In the genomic region with DNA sequence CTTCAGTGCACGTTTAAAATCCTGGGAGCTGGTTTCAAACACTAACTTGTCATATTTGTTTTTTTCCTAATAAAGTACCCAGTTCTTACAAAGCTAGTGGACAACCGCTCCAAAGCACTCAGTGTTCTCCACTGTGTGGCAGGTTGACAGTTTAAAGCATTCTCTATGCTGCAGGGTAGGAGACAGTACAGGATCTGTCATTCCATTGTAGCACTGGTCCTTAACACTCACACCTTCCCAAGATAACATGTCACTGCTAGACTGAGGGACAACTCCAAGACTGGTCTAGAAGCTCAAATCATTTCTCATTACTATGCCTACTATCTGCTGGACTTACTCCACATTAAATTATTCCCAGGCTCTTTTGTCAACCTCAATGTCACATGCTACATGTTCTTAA, we compare ENCODE assay signal across 25 mouse cellular contexts.
A peak's percentile ranks its signal among the peaks of the same experiment; 100 is the strongest.
DNase-seq lines count a peak whose midpoint lies in the region; ATAC-seq and TF ChIP-seq lines count a peak whose summit lies in the region.
"Had no signal": no experiment of that assay in that cellular context is flagged by ENCODE, and none has a peak within 500 bp of the region (broad histone marks: within the 10 kb centered on the region; RNA-seq: fewer than 3 reads in every experiment).

No protein-coding gene starts in this region.

- H3K4me1 ChIP-seq in heart, embryonic 12.5 days (replicated peaks) = peaks cover 32% of the 10 kb centered on the region
- H3K4me1 ChIP-seq in heart, adult 2 months (ENCODE audit: control insufficient read depth, insufficient read depth, low read length) = peaks cover 6% of the 10 kb centered on the region
- peaks cover 33% of the 10 kb centered on the region for H3K4me1 ChIP-seq in heart, embryonic 15.5 days (replicated peaks)
- H3K4me1 ChIP-seq: embryonic facial prominence, embryonic 10.5 days; embryonic facial prominence, embryonic 13.5 days; forebrain, embryonic 12.5 days; forebrain, embryonic 15.5 days; hindbrain, embryonic 12.5 days; hindbrain, embryonic 15.5 days had no signal

- no peak for TF ChIP-seq CTCF in heart, adult 2 months (IDR thresholded peaks at IDR 0.05)

- no peak overlapping the region for H3K9ac ChIP-seq in heart, embryonic 12.5 days
- no peak overlapping the region for H3K9ac ChIP-seq in heart, adult 2 months (ENCODE audit: low read depth, low read length)
- no peak overlapping the region for H3K9ac ChIP-seq in heart, embryonic 15.5 days
- H3K9ac ChIP-seq: embryonic facial prominence, embryonic 13.5 days; forebrain, embryonic 12.5 days; forebrain, embryonic 15.5 days; hindbrain, embryonic 12.5 days; hindbrain, embryonic 15.5 days had no signal

- no peaks in the 10 kb centered on the region for H3K36me3 ChIP-seq in heart, embryonic 12.5 days
- peaks cover 2% of the 10 kb centered on the region; the same call in 1 of the 2 replicates for H3K36me3 ChIP-seq in heart, adult 2 months (ENCODE audit: control insufficient read depth, insufficient read depth, low read length)
- no peaks in the 10 kb centered on the region for H3K36me3 ChIP-seq in heart, embryonic 15.5 days
- H3K36me3 ChIP-seq: embryonic facial prominence, embryonic 10.5 days; embryonic facial prominence, embryonic 13.5 days; forebrain, embryonic 12.5 days; forebrain, embryonic 15.5 days; hindbrain, embryonic 12.5 days; hindbrain, embryonic 15.5 days had no signal

- no peaks in the 10 kb centered on the region for H3K79me2 ChIP-seq in heart, adult 2 months (replicated peaks; ENCODE audit: control insufficient read depth, insufficient read depth, low read length)

- 44% methylated on average over 2 of the region's 2 CpGs for WGBS in heart, embryonic 12.5 days
- WGBS in heart, adult 2 months = 39% methylated on average over 2 of the region's 2 CpGs
- 48% methylated on average over 2 of the region's 2 CpGs for WGBS in heart, embryonic 15.5 days

- intact Hi-C loops in heart, postnatal 36 days (cut with DNase I) = no loop called here
- intact Hi-C loops in heart, adult 2 months (cut with DNase I) = no loop called here

- no peaks in the 10 kb centered on the region for H3K9me3 ChIP-seq in heart, embryonic 12.5 days (replicated peaks)
- H3K9me3 ChIP-seq in heart, embryonic 15.5 days (replicated peaks) = no peaks in the 10 kb centered on the region
- H3K9me3 ChIP-seq: embryonic facial prominence, embryonic 10.5 days; embryonic facial prominence, embryonic 13.5 days; forebrain, embryonic 12.5 days; forebrain, embryonic 15.5 days; hindbrain, embryonic 12.5 days; hindbrain, embryonic 15.5 days had no signal

- H3K4me3 ChIP-seq in heart, embryonic 12.5 days = no peak overlapping the region
- no peak overlapping the region for H3K4me3 ChIP-seq in heart, adult 2 months
- H3K4me3 ChIP-seq in heart, embryonic 15.5 days = no peak overlapping the region
- H3K4me3 ChIP-seq: embryonic facial prominence, embryonic 10.5 days; embryonic facial prominence, embryonic 13.5 days; erythroblast, embryonic 14.5 days; forebrain, embryonic 12.5 days; forebrain, embryonic 15.5 days; hindbrain, embryonic 12.5 days; hindbrain, embryonic 15.5 days had no signal

- H3K4me2 ChIP-seq in heart, embryonic 12.5 days = no peak overlapping the region
- no peak overlapping the region for H3K4me2 ChIP-seq in heart, embryonic 15.5 days
- H3K4me2 ChIP-seq: embryonic facial prominence, embryonic 13.5 days; forebrain, embryonic 12.5 days; forebrain, embryonic 15.5 days; hindbrain, embryonic 12.5 days; hindbrain, embryonic 15.5 days had no signal

- ATAC-seq in heart, embryonic 12.5 days (ENCODE audit: insufficient number of reproducible peaks, low FRiP score) = peak; percentile 73
- peak; percentile 83 for ATAC-seq in heart, embryonic 15.5 days (replicated peaks; ENCODE audit: insufficient number of reproducible peaks, insufficient read depth, low FRiP score, low read depth)
- ATAC-seq: activated CD4-positive, CD25-positive, alpha-beta regulatory T cell, adult 4 months; forebrain, embryonic 15.5 days; intestine, postnatal 0 days had no signal

- TF ChIP-seq EP300 in heart, adult 2 months (IDR thresholded peaks at IDR 0.05; ENCODE audit: insufficient read depth, low read depth, low read length) = no peak

- peak; percentile 71 for DNase-seq in heart, adult 11 months
- no peak for DNase-seq in heart, postnatal 36 days
- DNase-seq in heart, adult 2 months = no peak
- no peak for DNase-seq in heart, postnatal 4 days
- DNase-seq: adrenal gland, adult 8-10 months; adrenal gland, postnatal 25 days; cerebellum, adult 11-12 months; cerebellum, adult 8-10 months; cerebellum, postnatal 10 days; cerebellum, postnatal 36 days; embryo, embryonic 11 days; gastrocnemius, postnatal 10 days; gastrocnemius, postnatal 36 days; kidney, adult 2 months had no signal

- peak overlapping the region; percentile 86 for H3K27ac ChIP-seq in heart, embryonic 12.5 days (ENCODE audit: poor library complexity, severe bottlenecking)
- no peak overlapping the region for H3K27ac ChIP-seq in heart, adult 2 months
- peak overlapping the region; percentile 77 for H3K27ac ChIP-seq in heart, embryonic 15.5 days
- H3K27ac ChIP-seq: embryonic facial prominence, embryonic 10.5 days; embryonic facial prominence, embryonic 13.5 days; forebrain, embryonic 12.5 days; forebrain, embryonic 15.5 days; hindbrain, embryonic 12.5 days; hindbrain, embryonic 15.5 days had no signal

- no peaks in the 10 kb centered on the region for H3K27me3 ChIP-seq in heart, embryonic 12.5 days (replicated peaks)
- no peaks in the 10 kb centered on the region for H3K27me3 ChIP-seq in heart, adult 2 months (ENCODE audit: control insufficient read depth, insufficient read depth, low read length)
- H3K27me3 ChIP-seq in heart, embryonic 15.5 days = no peaks in the 10 kb centered on the region
- H3K27me3 ChIP-seq: embryonic facial prominence, embryonic 13.5 days; forebrain, embryonic 12.5 days; forebrain, embryonic 15.5 days; hindbrain, embryonic 12.5 days; hindbrain, embryonic 15.5 days had no signal

- TF ChIP-seq POLR2A in heart, adult 2 months (IDR thresholded peaks at IDR 0.05; ENCODE audit: insufficient read depth, low read depth, low read length) = no peak
